Mouse (Mus musculus): Measurements from ENCODE around the gene Kcnip1. TPM values are rescaled to one million over a fixed set of nuclear protein-coding genes. Genes with fewer than 3 reads are reported as not detected.

The Kcnip1 gene
- polyA plus RNA-seq, 1 experiment from 2014 or later = 38.8 TPM

- H3K9ac ChIP-seq = no peak overlapping the region
- no peak overlapping the region for H3K4me2 ChIP-seq (replicated peaks)
- ATAC-seq (ENCODE audit: low FRiP score, low read depth) = no peak
- no peaks in the 10 kb centered on the region for H3K36me3 ChIP-seq
- H3K9me3 ChIP-seq = no peaks in the 10 kb centered on the region
- H3K27ac ChIP-seq = no peak overlapping the region
- H3K4me3 ChIP-seq = no peak overlapping the region
- H3K4me1 ChIP-seq = 0 out of 2 replicates have a peak, but pooled peaks cover 6% of the 10 kb centered on the region
- WGBS = 68% methylated on average over 2 of the region's 2 CpGs
- H3K27me3 ChIP-seq (replicated peaks) = no peaks in the 10 kb centered on the region
These were observed 80.8 kb downstream of the Kcnip1 start for GRCm38 (mm10) chr11:33912151-33912571.

GRCm38 (mm10) chr11:33910982-33911381 lies 82.0 kb downstream of the Kcnip1 start:
- Histone ChIP-seq H3K27me3 (replicated peaks) (no peaks in the 10 kb centered on the region), H3K9me3 (no peaks in the 10 kb centered on the region), H3K4me2 (replicated peaks) (no peak overlapping the region), H3K9ac (no peak overlapping the region), H3K36me3 (no peaks in the 10 kb centered on the region), H3K27ac (no peak overlapping the region), H3K4me1 (0 out of 2 replicates have a peak, but pooled peaks cover 6% of the 10 kb centered on the region), H3K4me3 (no peak overlapping the region)
- WGBS = 61% methylated on average over 7 of the region's 7 CpGs
- no peak for ATAC-seq (ENCODE audit: low FRiP score, low read depth)

- no peak overlapping the region for H3K27ac ChIP-seq
- ATAC-seq (ENCODE audit: low FRiP score, low read depth) = no peak
- H3K36me3 ChIP-seq = no peaks in the 10 kb centered on the region
- H3K27me3 ChIP-seq (replicated peaks) = no peaks in the 10 kb centered on the region
- no peak overlapping the region for H3K4me3 ChIP-seq
- H3K4me2 ChIP-seq (replicated peaks) = no peak overlapping the region
- H3K9ac ChIP-seq = no peak overlapping the region
- 0 out of 2 replicates have a peak, but pooled peaks cover 6% of the 10 kb centered on the region for H3K4me1 ChIP-seq
- 66% methylated on average over 4 of the region's 4 CpGs for WGBS
- no peaks in the 10 kb centered on the region for H3K9me3 ChIP-seq
These were observed 84.4 kb downstream of the Kcnip1 start for GRCm38 (mm10) chr11:33908360-33909175.

- WGBS = 75% methylated on average over 6 of the region's 6 CpGs
These were observed 89.5 kb downstream of the Kcnip1 start for GRCm38 (mm10) chr11:33903494-33903893.

GRCm38 (mm10) chr11:33902377-33902776 lies 90.6 kb downstream of the Kcnip1 start:
- no peak overlapping the region for H3K4me3 ChIP-seq
- ATAC-seq (ENCODE audit: low FRiP score, low read depth) = no peak
- no peaks in the 10 kb centered on the region for H3K36me3 ChIP-seq
- H3K9ac ChIP-seq = no peak overlapping the region
- H3K4me1 ChIP-seq = no peaks in the 10 kb centered on the region
- 88% methylated on average over 10 of the region's 10 CpGs for WGBS
- no peak overlapping the region for H3K27ac ChIP-seq
- no peak overlapping the region for H3K4me2 ChIP-seq (replicated peaks)
- H3K27me3 ChIP-seq (replicated peaks) = no peaks in the 10 kb centered on the region
- no peaks in the 10 kb centered on the region for H3K9me3 ChIP-seq

More at GRCm38 (mm10) chr11:33903494-33903893, 89.5 kb downstream of the Kcnip1 start:
- H3K36me3 ChIP-seq = no peaks in the 10 kb centered on the region
- no peak overlapping the region for H3K4me3 ChIP-seq
- no peaks in the 10 kb centered on the region for H3K27me3 ChIP-seq (replicated peaks)
- no peaks in the 10 kb centered on the region for H3K9me3 ChIP-seq
- no peak for ATAC-seq (ENCODE audit: low FRiP score, low read depth)
- H3K9ac ChIP-seq = no peak overlapping the region
- no peak overlapping the region for H3K27ac ChIP-seq
- no peaks in the 10 kb centered on the region for H3K4me1 ChIP-seq
- no peak overlapping the region for H3K4me2 ChIP-seq (replicated peaks)

GRCm38 (mm10) chr11:33901783-33902182 lies 91.2 kb downstream of the Kcnip1 start:
- Histone ChIP-seq H3K27me3 (replicated peaks) (no peaks in the 10 kb centered on the region), H3K9me3 (no peaks in the 10 kb centered on the region), H3K4me2 (replicated peaks) (no peak overlapping the region), H3K9ac (no peak overlapping the region), H3K36me3 (no peaks in the 10 kb centered on the region), H3K4me1 (no peaks in the 10 kb centered on the region), H3K4me3 (no peak overlapping the region), H3K27ac (no peak overlapping the region)
- 55% methylated on average over 2 of the region's 2 CpGs for WGBS
- no peak for ATAC-seq (ENCODE audit: low FRiP score, low read depth)

GRCm38 (mm10) chr11:33891084-33891483 lies 101.9 kb downstream of the Kcnip1 start:
- Histone ChIP-seq H3K4me2 (replicated peaks) (no peak overlapping the region), H3K9me3 (no peaks in the 10 kb centered on the region), H3K27me3 (replicated peaks) (no peaks in the 10 kb centered on the region), H3K9ac (no peak overlapping the region), H3K36me3 (no peaks in the 10 kb centered on the region), H3K4me1 (no peaks in the 10 kb centered on the region), H3K27ac (no peak overlapping the region), H3K4me3 (no peak overlapping the region)
- no peak for ATAC-seq (ENCODE audit: low FRiP score, low read depth)
- 88% methylated on average over 4 of the region's 4 CpGs for WGBS

- Histone ChIP-seq H3K27me3 (replicated peaks) (no peaks in the 10 kb centered on the region), H3K27ac (no peak overlapping the region), H3K4me1 (no peaks in the 10 kb centered on the region), H3K36me3 (no peaks in the 10 kb centered on the region), H3K4me3 (no peak overlapping the region), H3K9ac (no peak overlapping the region), H3K9me3 (no peaks in the 10 kb centered on the region), H3K4me2 (replicated peaks) (no peak overlapping the region)
- ATAC-seq (ENCODE audit: low FRiP score, low read depth) = no peak
- WGBS = 73% methylated on average over 2 of the region's 2 CpGs
These were observed 102.6 kb downstream of the Kcnip1 start for GRCm38 (mm10) chr11:33890382-33890781.

GRCm38 (mm10) chr11:33887660-33888059 lies 105.3 kb downstream of the Kcnip1 start:
- 93% methylated on average over 3 of the region's 3 CpGs for WGBS
- no peak overlapping the region for H3K4me2 ChIP-seq (replicated peaks)
- no peaks in the 10 kb centered on the region for H3K4me1 ChIP-seq
- H3K9me3 ChIP-seq = no peaks in the 10 kb centered on the region
- no peak overlapping the region for H3K9ac ChIP-seq
- no peaks in the 10 kb centered on the region for H3K27me3 ChIP-seq (replicated peaks)
- no peak for ATAC-seq (ENCODE audit: low FRiP score, low read depth)
- H3K4me3 ChIP-seq = no peak overlapping the region
- no peaks in the 10 kb centered on the region for H3K36me3 ChIP-seq
- H3K27ac ChIP-seq = no peak overlapping the region

- WGBS = 94% methylated on average over 4 of the region's 4 CpGs
- Histone ChIP-seq H3K9ac (no peak overlapping the region), H3K4me1 (no peaks in the 10 kb centered on the region)
These were observed 107.0 kb downstream of the Kcnip1 start for GRCm38 (mm10) chr11:33885981-33886380.

GRCm38 (mm10) chr11:33882731-33883328 lies 110.1 kb downstream of the Kcnip1 start:
- no peak overlapping the region for H3K9ac ChIP-seq
- ATAC-seq (ENCODE audit: low FRiP score, low read depth) = no peak
- H3K27me3 ChIP-seq (replicated peaks) = no peaks in the 10 kb centered on the region
- no peaks in the 10 kb centered on the region for H3K9me3 ChIP-seq
- H3K4me1 ChIP-seq = no peaks in the 10 kb centered on the region
- no peak overlapping the region for H3K4me3 ChIP-seq
- 83% methylated on average over 5 of the region's 5 CpGs for WGBS
- no peak overlapping the region for H3K27ac ChIP-seq
- H3K36me3 ChIP-seq = no peaks in the 10 kb centered on the region
- H3K4me2 ChIP-seq (replicated peaks) = no peak overlapping the region

More at GRCm38 (mm10) chr11:33885981-33886380, 107.0 kb downstream of the Kcnip1 start:
- no peak overlapping the region for H3K4me3 ChIP-seq
- no peaks in the 10 kb centered on the region for H3K36me3 ChIP-seq
- H3K4me2 ChIP-seq (replicated peaks) = no peak overlapping the region
- no peak overlapping the region for H3K27ac ChIP-seq
- no peak for ATAC-seq (ENCODE audit: low FRiP score, low read depth)
- H3K27me3 ChIP-seq (replicated peaks) = no peaks in the 10 kb centered on the region
- no peaks in the 10 kb centered on the region for H3K9me3 ChIP-seq

GRCm38 (mm10) chr11:33874925-33875324 lies 118.0 kb downstream of the Kcnip1 start:
- no peak overlapping the region for H3K4me2 ChIP-seq (replicated peaks)
- no peaks in the 10 kb centered on the region for H3K36me3 ChIP-seq
- H3K9me3 ChIP-seq = peaks cover 10% of the 10 kb centered on the region
- no peak for ATAC-seq (ENCODE audit: low FRiP score, low read depth)
- no peak overlapping the region for H3K27ac ChIP-seq
- H3K27me3 ChIP-seq (replicated peaks) = no peaks in the 10 kb centered on the region
- H3K4me1 ChIP-seq = peaks cover 15% of the 10 kb centered on the region
- H3K9ac ChIP-seq = no peak overlapping the region
- no peak overlapping the region for H3K4me3 ChIP-seq
